Mouse (Mus musculus) cerebellum, adult 2 months (tissue): ENCODE measurements around the gene Anapc4.

Experiments used
- CTCF ChIP-seq: fragments of 200-500 bp; IDR thresholded peaks from 2 replicates; pipeline ENCODE4 v1.5.1; 2011; ENCODE audit warnings: low read depth, mild to moderate bottlenecking, control low read depth, low read length, moderate library complexity, borderline replicate concordance; ENCODE audit not compliant: insufficient read depth
- POLR2A ChIP-seq: fragments of 200-500 bp; IDR thresholded peaks from 2 replicates; pipeline ENCODE4 v1.6.1; 2011; ENCODE audit warnings: low read length, control low read depth, borderline replicate concordance; ENCODE audit not compliant: insufficient read depth

- TF ChIP-seq POLR2A (no peak), CTCF (no peak)
Observed at GRCm38 (mm10) chr5:52868918-52869703, 35.3 kb downstream of the Anapc4 start.
